Mouse (Mus musculus) embryonic facial prominence, embryonic 15.5 days (tissue): Measurements from ENCODE around the gene H1f0. TPM values are rescaled to one million over a fixed set of nuclear protein-coding genes. Genes with fewer than 3 reads are reported as not detected.
"Not testable (repeated sequence)": the region's sequence is repeated elsewhere in the genome, so short reads cannot be mapped to it uniquely, and the experiment has no call there.

ENCODE experiments used
- ATAC-seq: fragments of 200-750 bp; cut with Nextera tagmentation; 2 replicates; pipeline ENCODE4 v1.8.0; 2017; ENCODE audit warnings: low read depth, moderate TSS enrichment; ENCODE audit not compliant: insufficient number of reproducible peaks, low FRiP score, low TSS enrichment
- H3K27ac ChIP-seq: fragments of 300-500 bp; sonication (generic); replicated peaks from 2 replicates; pipeline ENCODE4 v1.5.1; 2015; ENCODE audit warnings: mild to moderate bottlenecking, inconsistent platforms
- H3K27me3 ChIP-seq: fragments of 300-500 bp; sonication (generic); 2 replicates; pipeline ENCODE4 v1.6.1; 2015; ENCODE audit warnings: inconsistent platforms
- H3K36me3 ChIP-seq: fragments of 300-500 bp; sonication (generic); 2 replicates; pipeline ENCODE4 v1.6.1; 2015; ENCODE audit warnings: mild to moderate bottlenecking, inconsistent platforms
- H3K4me1 ChIP-seq: fragments of 300-500 bp; sonication (generic); 2 replicates; pipeline ENCODE4 v1.6.1; 2015; ENCODE audit warnings: inconsistent platforms
- H3K4me2 ChIP-seq: fragments of 300-500 bp; sonication (generic); replicated peaks from 2 replicates; pipeline ENCODE4 v1.6.1; 2015; ENCODE audit warnings: mild to moderate bottlenecking, inconsistent platforms
- H3K4me3 ChIP-seq: fragments of 300-500 bp; sonication (generic); replicated peaks from 2 replicates; pipeline ENCODE4 v1.5.1; 2015; ENCODE audit warnings: mild to moderate bottlenecking, inconsistent platforms
- H3K9ac ChIP-seq: fragments of 300-500 bp; sonication (generic); 2 replicates; pipeline ENCODE4 v1.6.1; 2015; ENCODE audit warnings: inconsistent platforms
- H3K9me3 ChIP-seq: fragments of 300-500 bp; sonication (generic); replicated peaks from 2 replicates; pipeline ENCODE4 v1.6.1; 2016; ENCODE audit warnings: inconsistent platforms
- WGBS: fragments of 180-500 bp; shearing (Covaris S2); methylation state at CpG from one replicate; pipeline ENCODE4 v1.1.7; 2015; 5-methylcytosine and 5-hydroxymethylcytosine counted together
- polyA plus RNA-seq: library from polyadenylated mRNA; unstranded; fragments of >200 nt; fragmentation: Nextera tagmentation; extraction: Ambion mirVana; gene quantifications from 2 replicates; pipeline ENCODE4 v1.2.1, GENCODE M21; 2015

H1f0 gene
- polyA plus RNA-seq, 1 experiment from 2014 or later = 582 TPM

DNA sequence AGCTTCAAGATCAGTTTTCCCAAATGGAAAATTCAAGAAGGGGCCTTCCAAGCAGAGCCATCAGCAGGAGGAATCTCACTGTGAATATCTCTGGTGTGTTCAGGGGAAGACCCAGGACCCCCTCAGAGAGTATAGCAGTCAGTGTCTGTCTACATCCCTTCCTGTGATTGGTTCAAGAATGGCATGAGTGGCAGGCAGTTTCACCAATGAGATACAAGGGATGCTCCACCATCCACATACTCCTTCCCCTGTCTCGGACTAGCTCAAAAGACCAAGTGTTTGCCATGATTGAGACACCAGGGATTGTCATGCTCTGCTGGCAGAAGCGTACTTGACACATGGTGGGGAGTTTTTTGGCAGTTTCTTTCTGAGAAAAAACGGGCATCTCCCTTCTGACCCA is 21.6 kb upstream of the H1f0 start:
- no peak overlapping the region for H3K27ac ChIP-seq
- no peaks in the 10 kb centered on the region for H3K4me1 ChIP-seq
- ATAC-seq = no peak
- no peak overlapping the region for H3K4me3 ChIP-seq
- no peak overlapping the region for H3K4me2 ChIP-seq
- WGBS = 72% methylated on average over 3 of the region's 3 CpGs
- H3K9ac ChIP-seq = no peak overlapping the region
- no peaks in the 10 kb centered on the region for H3K9me3 ChIP-seq
- peaks cover 56% of the 10 kb centered on the region for H3K36me3 ChIP-seq
- no peaks in the 10 kb centered on the region for H3K27me3 ChIP-seq

DNA sequence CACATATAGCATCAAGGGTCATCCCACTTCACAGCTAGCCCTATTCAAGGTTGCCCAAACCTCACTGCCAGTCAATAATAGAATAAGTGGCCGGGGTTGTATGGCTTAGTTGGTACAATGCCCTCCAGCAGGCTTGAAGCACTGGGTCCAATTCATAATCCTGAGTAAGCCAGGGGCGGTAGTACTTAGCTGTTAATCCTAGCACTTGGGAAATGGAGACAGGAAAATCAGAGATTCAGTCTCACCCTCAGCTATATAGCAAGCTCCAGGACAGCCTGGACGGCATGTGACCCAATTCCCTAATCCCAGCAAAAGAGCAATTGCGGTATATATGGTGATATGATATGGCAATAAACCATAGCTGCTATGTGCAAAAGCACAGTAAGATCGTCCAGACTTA is 21.2 kb upstream of the H1f0 start:
- H3K4me2 ChIP-seq = no peak overlapping the region
- H3K27me3 ChIP-seq = no peaks in the 10 kb centered on the region
- no peaks in the 10 kb centered on the region for H3K9me3 ChIP-seq
- H3K36me3 ChIP-seq = peaks cover 52% of the 10 kb centered on the region
- no peak overlapping the region for H3K27ac ChIP-seq
- no peak overlapping the region for H3K9ac ChIP-seq
- 82% methylated on average over 5 of the region's 5 CpGs for WGBS
- no peaks in the 10 kb centered on the region for H3K4me1 ChIP-seq
- no peak for ATAC-seq
- H3K4me3 ChIP-seq = no peak overlapping the region

DNA sequence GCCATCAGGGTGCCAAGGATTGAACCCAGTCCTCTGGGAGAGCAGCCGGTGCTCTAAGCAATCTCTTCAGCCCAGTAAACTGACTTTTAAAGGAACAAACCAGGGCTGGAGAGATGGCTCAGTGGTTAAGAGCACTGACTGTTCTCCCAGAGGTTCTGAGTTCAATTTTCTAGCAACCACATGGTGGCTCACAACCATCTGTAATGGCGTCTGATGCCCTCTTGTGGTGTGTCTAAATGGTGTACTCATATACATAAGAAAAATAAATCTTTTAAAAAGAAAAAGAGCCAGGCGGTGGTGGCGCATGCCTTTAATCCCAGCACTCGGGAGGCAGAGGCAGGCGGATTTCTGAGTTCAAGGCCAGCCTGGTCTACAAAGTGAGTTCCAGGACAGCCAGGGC is 20.4 kb upstream of the H1f0 start:
- H3K27ac ChIP-seq, H3K9me3 ChIP-seq, ATAC-seq, H3K9ac ChIP-seq, H3K4me3 ChIP-seq, H3K4me2 ChIP-seq, H3K4me1 ChIP-seq, H3K27me3 ChIP-seq: not testable (repeated sequence)
- H3K36me3 ChIP-seq = peaks cover 44% of the 10 kb centered on the region
- 89% methylated on average over 6 of the region's 6 CpGs for WGBS

- WGBS = 54% methylated on average over 5 of the region's 5 CpGs
- no peaks in the 10 kb centered on the region for H3K27me3 ChIP-seq
- H3K4me3 ChIP-seq = no peak overlapping the region
Observed at GRCm38 (mm10) chr15:79009734-79010133, 18.5 kb upstream of the H1f0 start.

GRCm38 (mm10) chr15:79011550-79011949 is 16.7 kb upstream of the H1f0 start:
- peaks cover 9% of the 10 kb centered on the region for H3K36me3 ChIP-seq
- H3K9ac ChIP-seq = no peak overlapping the region
- H3K27ac ChIP-seq = no peak overlapping the region
- no peak for ATAC-seq
- no peaks in the 10 kb centered on the region for H3K4me1 ChIP-seq
- H3K27me3 ChIP-seq = no peaks in the 10 kb centered on the region
- no peak overlapping the region for H3K4me2 ChIP-seq
- WGBS = 72% methylated on average over 10 of the region's 10 CpGs
- H3K4me3 ChIP-seq = no peak overlapping the region
- H3K9me3 ChIP-seq = no peaks in the 10 kb centered on the region

More at GRCm38 (mm10) chr15:79009734-79010133, 18.5 kb upstream of the H1f0 start:
- Histone ChIP-seq H3K4me1 (no peaks in the 10 kb centered on the region), H3K9me3 (no peaks in the 10 kb centered on the region), H3K27ac (no peak overlapping the region), H3K36me3 (peaks cover 25% of the 10 kb centered on the region), H3K9ac (no peak overlapping the region), H3K4me2 (no peak overlapping the region)
- peak; percentile 31; the same call in 1 of the 2 replicates for ATAC-seq

GRCm38 (mm10) chr15:79013382-79013781 is 14.9 kb upstream of the H1f0 start:
- Histone ChIP-seq H3K27me3 (no peaks in the 10 kb centered on the region), H3K9me3 (no peaks in the 10 kb centered on the region), H3K9ac (no peak overlapping the region), H3K27ac (no peak overlapping the region), H3K4me1 (no peaks in the 10 kb centered on the region), H3K4me3 (no peak overlapping the region), H3K36me3 (no peaks in the 10 kb centered on the region), H3K4me2 (no peak overlapping the region)
- 48% methylated on average over 7 of the region's 7 CpGs for WGBS
- no peak for ATAC-seq

- Histone ChIP-seq H3K36me3 (no peaks in the 10 kb centered on the region), H3K4me1 (no peaks in the 10 kb centered on the region), H3K27ac (no peak overlapping the region), H3K4me3 (no peak overlapping the region), H3K27me3 (no peaks in the 10 kb centered on the region), H3K9ac (no peak overlapping the region), H3K9me3 (no peaks in the 10 kb centered on the region), H3K4me2 (no peak overlapping the region)
- 43% methylated on average over 4 of the region's 4 CpGs for WGBS
- no peak for ATAC-seq
Observed at GRCm38 (mm10) chr15:79018191-79018590, 10.1 kb upstream of the H1f0 start.

GRCm38 (mm10) chr15:79018886-79019285 is 9.4 kb upstream of the H1f0 start:
- Histone ChIP-seq H3K27ac (no peak overlapping the region), H3K9me3 (no peaks in the 10 kb centered on the region), H3K4me1 (no peaks in the 10 kb centered on the region), H3K27me3 (no peaks in the 10 kb centered on the region), H3K9ac (no peak overlapping the region), H3K4me3 (no peak overlapping the region), H3K36me3 (no peaks in the 10 kb centered on the region), H3K4me2 (no peak overlapping the region)
- no peak for ATAC-seq
- 64% methylated on average over 3 of the region's 3 CpGs for WGBS

DNA sequence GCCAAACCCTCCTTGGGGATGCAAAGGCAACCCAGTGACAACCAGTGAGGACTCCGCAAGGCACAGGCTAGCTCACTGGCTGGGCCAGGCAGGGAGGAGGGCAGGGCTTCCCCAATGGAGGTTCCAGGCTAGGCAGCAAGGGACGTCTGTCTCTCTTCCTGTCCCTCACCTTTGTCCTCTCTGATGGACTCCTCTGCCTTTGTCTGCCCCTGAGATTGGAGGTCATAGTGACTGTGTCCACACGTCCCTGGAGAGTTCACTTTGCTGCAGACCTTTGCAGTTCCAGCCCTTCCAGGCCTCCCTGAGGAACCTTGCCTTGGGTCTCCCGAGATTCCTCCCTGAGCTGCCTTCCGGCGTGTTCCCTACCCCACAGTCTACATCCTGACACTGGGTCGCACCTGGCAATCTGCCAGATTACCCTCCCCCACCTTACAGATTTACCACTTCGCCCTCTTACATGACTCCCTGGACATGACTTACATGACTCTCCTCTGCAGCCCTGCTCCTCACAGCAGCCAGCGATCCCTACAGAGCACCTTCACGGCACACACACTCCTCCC is 5.5 kb upstream of the H1f0 start:
- Histone ChIP-seq H3K4me1 (peaks cover 23% of the 10 kb centered on the region), H3K9ac (no peak overlapping the region), H3K27me3 (no peaks in the 10 kb centered on the region), H3K27ac (no peak overlapping the region), H3K36me3 (no peaks in the 10 kb centered on the region), H3K9me3 (no peaks in the 10 kb centered on the region), H3K4me2 (no peak overlapping the region), H3K4me3 (no peak overlapping the region)
- 62% methylated on average over 10 of the region's 10 CpGs for WGBS
- no peak for ATAC-seq

DNA sequence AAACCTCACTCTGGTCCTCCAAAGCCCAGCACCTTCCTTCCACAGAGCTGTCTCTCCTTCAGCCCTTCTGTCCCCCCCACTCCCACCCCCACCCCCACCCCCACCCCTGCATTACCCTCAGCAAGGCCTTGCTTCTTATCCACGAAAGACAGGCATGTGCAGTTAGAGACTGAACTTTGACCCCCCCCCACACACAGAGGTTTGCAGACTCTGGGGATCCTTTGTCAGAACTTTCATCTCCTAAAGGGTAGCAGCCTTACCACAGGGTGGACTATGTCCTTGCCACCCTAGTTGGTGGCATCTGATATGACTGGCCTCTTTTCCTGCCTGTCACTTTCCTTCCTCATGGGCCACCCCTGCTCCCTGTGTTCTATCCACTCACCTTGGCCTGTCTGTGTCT is 4.9 kb upstream of the H1f0 start:
- WGBS = 38% methylated on average over 1 of the region's 1 CpGs
- Histone ChIP-seq H3K9ac (no peak overlapping the region), H3K9me3 (no peaks in the 10 kb centered on the region), H3K4me2 (no peak overlapping the region), H3K36me3 (no peaks in the 10 kb centered on the region), H3K4me1 (peaks cover 24% of the 10 kb centered on the region), H3K27ac (no peak overlapping the region), H3K4me3 (no peak overlapping the region), H3K27me3 (no peaks in the 10 kb centered on the region)
- no peak for ATAC-seq

DNA sequence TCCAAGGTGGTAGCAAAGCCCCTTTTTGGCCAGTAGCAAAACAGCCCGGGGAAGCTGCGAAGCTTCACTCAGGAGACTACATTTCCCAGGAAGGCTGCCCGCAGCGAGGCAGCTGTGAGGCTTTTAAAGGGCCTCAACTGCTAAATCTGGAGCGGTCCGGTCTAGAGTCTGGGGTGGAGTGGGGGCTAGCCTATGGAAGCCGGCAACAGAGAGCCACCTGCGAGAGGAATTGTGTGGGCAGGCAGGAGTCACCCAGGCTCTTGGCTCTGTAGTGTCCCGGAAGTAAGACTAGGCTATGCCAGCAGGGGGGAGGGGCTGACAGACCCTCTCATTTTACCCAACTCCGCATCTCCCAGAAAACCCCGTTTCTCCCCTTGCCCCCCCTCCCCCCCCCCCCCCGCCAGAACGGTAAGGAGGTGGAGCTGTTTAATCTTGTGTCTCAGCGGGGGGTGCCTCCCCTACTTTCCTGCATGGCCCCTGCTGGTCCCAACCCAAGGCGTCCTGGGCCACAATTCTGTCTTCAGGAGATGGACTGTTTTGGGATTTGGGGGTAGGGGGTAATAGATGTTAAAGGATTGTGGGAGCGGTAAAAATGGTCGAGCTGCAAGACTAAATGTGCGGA is 2.5 kb upstream of the H1f0 start:
- H3K36me3 ChIP-seq = no peaks in the 10 kb centered on the region
- H3K27ac ChIP-seq = no peak overlapping the region
- peaks cover 25% of the 10 kb centered on the region for H3K4me1 ChIP-seq
- no peaks in the 10 kb centered on the region for H3K27me3 ChIP-seq
- no peaks in the 10 kb centered on the region for H3K9me3 ChIP-seq
- ATAC-seq = no peak
- peak overlapping the region; percentile 40 for H3K4me2 ChIP-seq
- peak overlapping the region; percentile 16 for H3K4me3 ChIP-seq
- no peak overlapping the region for H3K9ac ChIP-seq
- 10% methylated on average over 16 of the region's 18 CpGs for WGBS
